Mouse (Mus musculus) kidney, adult 18-20 months (tissue): ENCODE data around the gene Tet2.

Source experiments
- DNase-seq: peaks from one replicate; pipeline ENCODE4 v3.0.0; 2021

Tet2 gene

DNA sequence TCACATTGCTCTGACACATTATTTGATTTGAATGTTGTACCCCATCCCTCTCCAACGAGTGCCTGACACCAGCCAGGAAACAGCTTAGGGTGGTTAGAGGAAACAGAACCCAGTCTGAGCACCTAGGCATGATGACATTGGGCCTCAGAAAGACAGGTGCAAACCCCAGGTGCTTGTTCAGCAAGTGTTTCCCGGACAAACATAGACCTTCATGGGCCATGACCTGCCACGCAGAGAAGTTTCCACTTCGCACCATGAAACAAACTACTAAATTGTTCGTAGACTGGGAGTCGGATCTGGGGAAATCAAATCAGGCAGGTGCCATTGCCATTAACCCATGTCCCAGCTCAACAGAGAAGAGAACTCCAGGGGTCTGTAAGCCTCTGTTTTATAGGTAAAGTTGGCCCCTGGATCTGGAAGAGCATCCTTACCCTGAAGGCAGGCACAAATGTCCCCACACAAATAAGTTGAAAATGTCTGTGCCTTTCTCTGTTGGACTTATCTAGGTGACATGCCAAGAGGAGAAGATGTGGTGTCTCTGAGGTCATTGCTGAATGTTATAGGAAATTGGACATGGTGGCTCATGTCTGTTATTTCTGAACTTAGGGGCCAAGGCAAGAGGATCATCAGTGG is 109.7 kb downstream of the Tet2 start:
- no peak for DNase-seq

DNA sequence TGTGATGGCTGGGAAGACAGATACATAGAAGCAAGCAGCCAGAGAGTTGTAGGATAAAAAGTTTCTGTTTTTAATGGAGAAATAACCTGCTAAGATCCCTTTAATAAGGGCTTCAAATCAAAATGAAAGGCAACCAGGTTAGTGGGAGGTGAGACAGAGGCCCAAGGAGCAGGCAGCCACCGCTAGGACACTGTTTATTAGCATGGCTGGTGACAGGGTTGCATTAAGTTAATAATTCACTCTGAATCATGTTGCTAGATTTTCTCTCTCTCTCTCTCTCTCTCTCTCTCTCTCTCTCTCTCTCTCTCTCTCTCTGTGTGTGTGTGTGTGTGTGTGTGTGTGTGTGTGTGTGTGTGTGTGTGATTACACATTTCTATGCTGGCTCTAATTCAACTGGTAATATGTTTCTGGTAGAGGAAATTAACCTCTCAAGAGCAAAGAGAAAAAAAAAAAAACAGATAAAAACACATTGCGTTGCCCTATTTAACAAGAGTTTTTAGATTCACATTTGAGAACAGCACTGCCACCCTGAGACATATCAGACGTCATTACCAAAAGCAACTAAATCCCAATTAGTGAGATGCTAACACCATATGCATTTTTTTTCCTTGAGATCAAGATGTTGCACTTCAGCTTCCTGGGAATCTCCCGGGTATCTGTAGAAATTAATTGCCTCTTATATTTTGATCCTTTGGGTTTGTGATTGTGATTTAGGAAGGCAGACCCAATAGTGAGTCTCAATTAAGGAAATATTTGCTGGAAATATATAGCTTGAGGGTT is 115.4 kb downstream of the Tet2 start:
- DNase-seq = no peak

DNA sequence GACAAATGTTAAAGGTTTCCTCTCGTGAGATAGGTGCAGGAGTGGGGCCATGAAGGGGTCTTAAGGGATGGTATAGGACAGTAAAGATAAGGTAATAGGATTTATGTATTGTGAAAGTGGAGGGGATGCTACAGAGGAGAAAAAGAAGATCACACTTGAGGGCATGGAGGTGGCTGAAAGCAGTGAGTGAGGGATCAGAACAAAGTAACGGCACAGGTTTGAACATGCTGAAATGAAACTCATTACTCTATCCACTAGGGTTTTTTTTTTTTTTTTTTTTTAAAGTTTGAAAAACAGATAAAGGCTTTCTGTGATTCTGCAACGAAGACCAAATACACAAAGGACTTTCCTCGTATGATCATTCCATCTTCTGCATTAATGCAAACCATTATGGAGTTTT is 116.9 kb downstream of the Tet2 start:
- no peak for DNase-seq

DNA sequence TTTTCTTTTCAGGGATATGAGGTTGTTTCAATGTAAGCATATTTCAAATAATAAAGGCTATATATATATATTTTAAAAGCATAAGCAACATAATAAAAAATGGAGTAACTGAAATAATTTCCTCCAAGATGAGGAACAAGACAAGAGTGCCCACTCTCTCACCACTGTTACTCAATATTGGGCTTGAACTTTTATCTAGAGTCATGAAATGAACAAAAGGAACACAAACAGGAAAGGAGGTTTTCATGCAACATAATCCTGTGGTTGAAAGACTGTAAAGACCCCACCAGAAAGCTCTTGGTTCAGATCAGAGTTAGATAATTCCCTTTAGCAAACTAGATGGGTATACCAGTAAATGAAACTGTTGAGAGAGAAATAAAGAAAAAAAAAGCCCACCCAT is 121.9 kb downstream of the Tet2 start:
- DNase-seq = no peak

DNA sequence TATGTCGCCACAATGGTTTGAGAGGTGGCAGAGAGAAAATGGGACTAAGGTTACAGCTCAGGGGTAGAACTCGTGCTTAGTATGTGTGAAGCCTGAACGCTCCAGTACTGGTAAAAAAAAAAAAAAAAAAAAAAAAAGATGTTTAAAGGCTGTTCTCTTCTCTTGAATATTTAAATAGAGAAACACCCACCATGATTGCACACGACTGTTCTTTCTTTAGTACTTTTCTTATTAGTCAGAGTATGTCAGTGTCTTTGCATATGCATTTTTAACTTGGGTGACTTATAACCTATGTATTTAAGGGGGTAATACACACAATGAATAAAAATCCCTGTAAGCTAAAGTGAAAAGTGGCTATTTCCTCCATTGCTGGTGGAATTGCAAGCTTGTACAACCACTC is 130.2 kb downstream of the Tet2 start:
- DNase-seq = no peak
